Mouse (Mus musculus) R1 (cell line): ENCODE data around the gene Nell1.

Experiments
- DNase-seq: peaks from one replicate; pipeline ENCODE4 v3.0.0-alpha.2; 2018; ENCODE audit warnings: low read depth, low spot score

Gene Nell1

DNA sequence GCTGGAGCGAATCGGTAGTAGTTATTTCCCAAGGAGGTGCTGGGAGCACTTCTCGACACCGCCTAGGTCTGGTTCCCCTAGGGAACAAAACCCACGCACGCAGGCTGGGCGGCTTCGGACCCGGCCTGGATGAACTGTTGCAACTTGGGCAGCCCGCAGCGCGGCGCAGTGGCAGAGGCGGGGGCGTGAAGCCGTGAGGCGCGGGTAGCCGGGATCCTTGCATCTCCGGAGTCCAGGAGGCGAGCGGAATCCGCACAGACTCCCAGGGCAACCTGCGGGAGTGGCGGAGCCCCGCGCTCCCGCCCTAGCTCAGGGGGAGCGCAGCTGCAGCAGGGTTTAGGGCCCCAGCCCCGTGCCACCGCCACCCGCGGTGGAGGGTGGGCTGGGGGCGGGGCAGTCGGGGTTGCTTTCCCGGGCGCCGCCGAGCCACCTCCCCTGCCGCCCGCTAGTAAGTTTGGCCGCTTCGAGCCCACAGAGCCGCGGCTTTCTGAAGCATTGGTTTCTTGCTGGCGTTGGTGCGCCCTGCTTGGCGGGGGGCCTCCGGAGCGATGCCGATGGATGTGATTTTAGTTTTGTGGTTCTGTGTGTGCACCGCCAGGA is at the start of gene Nell1:
Nell1 (plus strand) TSS at position 24 of the 600 bp plus-strand sequence.
- peak; percentile 65 for DNase-seq

GRCm38 (mm10) chr7:49928571-49928970 is 46.1 kb upstream of the Nell1 start:
- no peak for DNase-seq

- DNase-seq = no peak
Observed at GRCm38 (mm10) chr7:49929999-49930398, 44.7 kb upstream of the Nell1 start.

DNA sequence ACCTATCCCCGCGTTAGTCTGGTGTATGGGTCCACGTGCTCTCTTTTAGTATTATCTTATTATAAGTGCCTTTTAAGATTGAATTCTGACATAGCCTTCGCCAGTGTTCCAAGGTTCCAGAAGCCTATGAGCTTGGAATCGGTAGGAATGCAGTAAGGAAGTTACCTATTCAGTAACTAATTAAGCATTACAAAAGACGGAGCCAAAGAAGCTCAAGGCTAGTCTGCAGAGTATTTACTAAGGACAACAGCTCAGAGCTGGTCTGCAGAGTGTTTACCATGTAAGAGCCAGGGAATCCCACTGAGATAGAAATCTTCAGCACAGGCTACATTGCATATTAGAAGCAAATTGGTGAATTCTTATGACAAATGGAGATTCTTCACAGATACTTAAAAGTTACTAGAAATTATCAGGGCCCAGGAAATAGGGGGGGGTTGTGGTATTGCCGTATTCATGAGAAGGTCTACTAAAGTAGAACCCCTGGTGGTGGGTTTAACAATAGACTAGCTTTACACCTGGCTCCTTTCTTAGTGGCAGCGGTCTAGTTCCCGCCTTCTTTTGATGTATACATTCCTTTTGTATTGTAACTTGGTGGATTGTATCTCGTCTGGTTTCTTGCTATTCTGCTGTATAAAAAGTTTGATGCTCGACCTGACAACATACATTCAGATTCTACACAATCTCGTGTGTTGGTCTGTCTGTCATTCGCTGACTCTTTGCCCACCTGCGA is 41.1 kb upstream of the Nell1 start:
- DNase-seq = peak; percentile 92

GRCm38 (mm10) chr7:49936821-49937220 is 37.8 kb upstream of the Nell1 start:
- DNase-seq = no peak

- DNase-seq = no peak
Observed at GRCm38 (mm10) chr7:49942023-49942422, 32.6 kb upstream of the Nell1 start.

DNA sequence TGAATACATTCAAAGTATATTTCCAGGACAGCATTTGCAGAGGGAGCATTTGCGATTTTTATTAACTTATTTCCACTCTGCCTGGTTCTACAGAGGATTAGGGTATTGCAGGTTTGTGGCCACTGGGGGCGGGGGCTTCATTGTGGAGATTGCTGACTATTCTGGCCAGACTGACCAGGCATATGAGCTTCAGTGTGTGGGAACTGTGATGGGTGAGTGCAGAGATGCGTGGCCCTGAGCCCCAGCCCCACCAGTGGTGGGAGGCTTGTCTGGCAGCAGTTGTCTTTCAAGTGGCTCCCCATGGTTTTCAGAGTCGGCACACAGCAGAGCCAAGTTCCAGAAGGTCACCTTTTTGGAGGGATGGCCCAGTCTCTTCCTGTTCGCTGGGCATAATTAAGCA is 32.2 kb upstream of the Nell1 start:
- DNase-seq = no peak

DNA sequence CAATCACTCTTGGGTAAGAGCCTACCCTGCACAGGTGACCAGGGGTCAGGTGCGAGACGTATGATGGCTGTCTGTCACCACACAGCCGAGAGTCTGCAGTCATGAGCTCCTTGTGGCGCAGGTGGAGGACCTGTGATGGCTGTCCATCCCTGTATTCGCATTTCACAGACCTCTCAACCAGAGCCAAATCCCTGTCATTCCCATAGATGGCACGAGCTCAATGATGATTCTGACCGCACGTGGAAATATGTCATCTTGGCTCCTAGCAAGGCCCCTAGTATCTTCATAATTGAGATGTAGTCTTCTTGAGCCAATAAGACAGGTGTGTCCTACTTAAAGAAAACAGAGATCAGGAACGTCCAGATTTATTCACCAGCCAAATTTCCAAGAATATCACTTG is 28.0 kb upstream of the Nell1 start:
- no peak for DNase-seq

DNA sequence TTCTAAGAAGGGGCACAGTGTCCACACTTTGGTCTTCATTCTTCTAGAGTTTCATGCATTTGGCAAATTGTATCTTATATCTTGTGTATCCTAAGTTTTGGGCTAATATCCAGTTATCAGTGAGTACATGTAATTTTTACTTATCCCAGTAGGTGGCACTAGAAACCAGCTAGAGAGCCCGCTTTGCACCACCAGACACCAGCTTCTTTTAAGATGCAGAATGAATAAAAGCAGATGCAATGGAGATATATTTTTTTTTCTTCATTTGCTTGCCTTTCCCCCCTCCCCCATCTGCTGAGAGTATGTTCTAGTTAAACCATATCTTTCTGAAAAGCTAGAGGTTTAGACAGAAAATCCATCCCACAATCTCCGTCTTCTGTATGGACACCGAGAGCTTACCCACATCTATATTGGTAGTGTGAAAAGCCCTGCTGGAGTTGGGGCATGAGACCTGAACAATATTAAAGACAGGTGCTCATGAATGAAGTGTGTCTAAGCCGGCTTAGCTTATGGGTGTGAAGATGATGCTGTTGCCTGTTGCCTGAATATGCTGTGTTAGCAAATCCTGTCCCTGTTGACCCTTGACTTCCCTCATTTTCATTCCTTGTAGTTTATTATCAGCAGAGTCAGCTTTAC is 21.0 kb upstream of the Nell1 start:
- peak; percentile 23 for DNase-seq

DNA sequence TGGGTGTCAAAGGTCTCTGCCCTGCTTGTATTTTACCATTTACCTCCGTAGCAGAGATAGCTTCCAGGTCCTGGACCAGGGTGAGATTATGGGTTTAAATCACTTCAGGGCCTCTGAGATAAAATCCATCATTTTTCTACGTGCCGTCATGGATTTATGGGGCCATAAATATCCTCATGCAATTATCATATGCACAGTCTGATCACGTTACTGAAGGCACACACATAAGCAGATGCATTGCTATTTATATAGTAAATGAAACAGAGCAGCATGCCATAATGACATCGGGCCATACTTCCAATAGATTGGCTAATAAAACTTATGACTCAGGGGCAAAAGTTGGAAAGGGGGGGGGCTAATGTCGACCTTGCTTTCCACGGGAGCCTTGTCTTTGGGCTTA is 19.8 kb upstream of the Nell1 start:
- DNase-seq = no peak

- no peak for DNase-seq
Observed at GRCm38 (mm10) chr7:49957142-49957541, 17.5 kb upstream of the Nell1 start.

- no peak for DNase-seq
Observed at GRCm38 (mm10) chr7:49963764-49964163, 10.9 kb upstream of the Nell1 start.

GRCm38 (mm10) chr7:49969516-49969915 is 5.1 kb upstream of the Nell1 start:
- no peak for DNase-seq

DNA sequence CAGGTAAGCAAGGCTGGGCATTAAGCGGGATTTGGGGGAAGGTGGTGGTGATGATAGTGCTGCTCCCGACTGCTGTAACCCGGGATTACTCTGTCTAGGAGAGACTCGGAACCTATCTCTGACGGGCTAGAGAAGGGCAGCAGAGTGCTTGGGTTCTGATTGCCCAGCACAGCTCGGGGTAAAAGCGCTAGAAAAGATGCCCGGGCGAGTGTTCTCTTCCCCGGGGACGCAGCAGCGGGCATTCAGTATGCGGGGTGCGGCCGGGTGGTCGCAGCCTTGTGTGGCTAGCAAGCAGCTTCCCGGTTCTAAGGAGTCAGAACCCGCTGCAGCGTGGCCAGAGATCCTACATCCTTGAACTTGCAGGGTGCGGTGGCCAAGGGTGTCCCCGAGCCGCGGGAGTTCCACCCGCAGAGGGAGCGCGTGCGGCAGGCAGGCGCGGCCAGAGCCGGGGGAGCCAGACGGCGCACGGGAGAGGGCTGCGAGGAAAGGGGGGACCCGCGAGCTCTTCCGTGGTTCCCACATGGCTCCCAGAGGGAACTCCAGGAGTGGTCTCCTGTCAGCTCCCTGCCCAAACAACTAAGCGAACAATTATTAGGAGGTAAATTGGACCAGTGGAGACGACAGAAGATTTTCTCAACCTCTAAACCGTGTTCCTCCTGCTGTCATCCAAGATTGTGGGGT is 917 bp downstream of the Nell1 start:
- DNase-seq = no peak

DNA sequence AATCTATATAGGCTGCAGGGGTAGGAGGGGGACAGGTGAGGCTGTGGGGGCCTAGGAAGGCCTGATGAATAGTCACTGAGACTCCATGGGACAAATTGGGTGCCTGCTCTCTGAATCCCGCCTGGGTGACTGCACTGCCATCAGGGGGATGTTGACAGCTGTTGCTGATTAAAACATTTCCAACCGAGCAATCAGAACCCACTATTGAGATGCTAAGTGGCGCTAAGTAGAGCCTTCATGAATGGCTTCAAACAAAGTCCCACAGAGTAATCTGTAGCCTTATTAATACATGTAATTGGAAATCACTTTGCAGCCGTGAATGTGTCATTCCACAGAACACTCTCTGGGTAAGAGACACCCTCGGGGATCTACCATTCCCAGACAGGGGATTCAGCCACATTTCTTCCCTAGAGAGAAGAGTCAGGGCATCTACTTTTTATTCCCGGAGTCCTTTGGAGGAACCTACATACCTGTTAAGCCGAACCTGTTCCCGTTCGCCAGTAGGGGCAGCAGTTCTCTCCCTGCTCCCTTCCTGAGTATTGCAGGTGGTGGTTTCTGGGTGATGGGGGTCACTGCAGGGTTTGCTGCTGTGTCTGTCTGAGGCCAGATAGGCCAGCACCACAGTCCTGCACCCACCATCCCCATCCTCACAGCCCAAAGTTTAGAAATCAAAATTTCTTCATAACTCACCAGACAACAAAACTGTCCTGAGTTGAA is 7.0 kb downstream of the Nell1 start:
- DNase-seq = peak; percentile 70

- DNase-seq = peak; percentile 43
Observed at GRCm38 (mm10) chr7:49984698-49985097, 10.0 kb downstream of the Nell1 start.

DNA sequence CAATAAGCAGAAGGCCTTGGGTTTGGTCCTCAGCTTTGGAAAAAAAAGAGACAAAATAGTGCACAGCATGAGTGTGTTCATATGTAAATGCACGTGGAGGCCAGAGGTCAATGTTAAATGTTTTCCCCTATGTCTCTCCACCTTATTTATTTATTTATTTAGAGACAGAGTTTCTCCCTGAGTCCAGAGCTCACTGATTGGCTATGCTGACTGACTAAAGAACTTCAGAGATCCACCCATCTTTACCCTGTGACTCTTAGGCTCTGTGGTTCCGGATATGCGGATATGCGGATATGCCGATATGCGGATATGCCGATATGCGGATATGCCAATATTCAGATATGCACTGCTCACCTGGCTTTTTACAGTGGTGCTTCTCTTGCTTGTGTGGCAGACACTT is 11.3 kb downstream of the Nell1 start:
- DNase-seq = peak; percentile 85

GRCm38 (mm10) chr7:49999321-49999720 is 24.7 kb downstream of the Nell1 start:
- DNase-seq = no peak

GRCm38 (mm10) chr7:50005268-50005667 is 30.6 kb downstream of the Nell1 start:
- no peak for DNase-seq

DNA sequence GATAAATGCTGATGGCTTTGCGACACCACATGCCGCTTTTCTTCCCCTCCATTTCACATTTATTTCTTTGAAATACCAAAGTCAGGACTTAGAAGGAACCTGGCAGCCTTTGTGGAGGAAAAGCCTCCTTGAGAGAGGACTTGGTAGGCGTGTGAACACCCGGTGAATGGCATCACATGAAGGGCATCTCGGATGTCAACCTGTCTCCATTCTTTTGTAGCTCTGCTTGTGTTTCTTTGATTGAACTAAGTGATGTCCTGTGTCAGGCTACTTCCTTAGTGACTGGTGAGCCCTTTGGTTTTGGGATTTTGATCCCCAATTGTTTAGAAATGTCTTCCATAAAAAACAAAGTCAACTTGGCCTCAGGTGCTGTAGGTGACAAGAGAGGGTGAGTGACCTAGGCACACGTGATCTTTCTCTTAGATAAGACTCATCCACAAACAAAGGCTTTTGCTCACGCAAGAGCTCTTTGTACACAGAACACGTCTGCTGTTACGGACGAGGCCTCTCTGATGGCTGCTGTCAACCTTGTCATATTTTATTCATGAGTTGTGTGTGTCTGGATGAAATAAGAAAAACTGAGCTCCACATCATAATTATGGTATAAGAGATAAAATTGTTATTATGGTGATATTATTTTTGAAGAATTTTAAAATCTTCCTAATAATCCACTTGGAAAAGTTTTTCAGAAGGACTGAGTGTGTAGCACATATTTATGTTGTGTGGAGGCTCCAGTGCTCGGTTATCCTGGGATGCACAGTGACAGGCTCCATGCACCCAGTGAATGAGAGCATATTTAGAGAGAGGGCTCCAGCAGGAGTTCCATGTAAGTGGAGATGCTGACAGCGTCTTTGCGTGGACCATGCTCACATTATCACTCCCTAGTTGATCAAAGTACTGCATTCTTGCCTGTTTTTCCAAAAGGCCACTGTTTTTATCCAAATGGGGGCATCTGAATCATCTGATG is 60.8 kb downstream of the Nell1 start:
- DNase-seq = no peak

DNA sequence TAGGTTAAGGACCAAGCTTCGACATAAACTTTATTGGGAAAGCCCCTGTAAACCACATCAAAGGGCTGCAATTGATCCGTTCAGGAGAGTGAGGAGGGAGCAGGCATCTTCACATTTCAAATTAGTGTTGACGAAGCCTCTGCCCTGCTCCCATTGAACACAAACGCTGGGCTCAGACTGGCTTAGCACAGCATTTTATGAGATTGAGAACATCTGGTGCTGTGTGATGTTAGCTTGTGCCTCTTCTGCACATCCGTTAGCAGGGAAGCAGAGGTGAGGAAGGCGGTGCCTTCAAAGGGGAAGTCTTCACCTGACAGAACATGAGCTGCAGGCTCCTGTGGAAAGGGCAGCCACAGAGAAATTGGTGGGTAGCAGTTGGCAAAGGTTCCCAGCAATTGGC is 66.4 kb downstream of the Nell1 start:
- DNase-seq = no peak
